Mouse (Mus musculus) spleen, postnatal 4 days (tissue): ENCODE results near the gene Adamts10.
A peak's percentile ranks its signal among the peaks of the same experiment; 100 is the strongest.

ENCODE experiments used
- DNase-seq, 2 experiments: peaks; one replicate each; pipeline ENCODE4 v3.0.0; 2022; ENCODE audit warnings: low spot score in 2 of 2

The Adamts10 gene

GRCm38 (mm10) chr17:33523918-33524755 lies at the start of gene Adamts10:
Gene Adamts10, plus strand, starts transcription at chr17:33524204.
- DNase-seq, result peak; percentile 63 to 81

GRCm38 (mm10) chr17:33484020-33484419 lies 40.0 kb upstream of the Adamts10 start:
- DNase-seq, result no peak

GRCm38 (mm10) chr17:33487211-33487610 lies 36.8 kb upstream of the Adamts10 start:
- no peak for DNase-seq

- no peak for DNase-seq
Measured at GRCm38 (mm10) chr17:33487652-33488051, 36.4 kb upstream of the Adamts10 start.

- no peak for DNase-seq
Measured at GRCm38 (mm10) chr17:33491371-33491770, 32.6 kb upstream of the Adamts10 start.

GRCm38 (mm10) chr17:33493065-33493464 lies 30.9 kb upstream of the Adamts10 start:
- DNase-seq, result peak; percentile 37 to 74

- DNase-seq, result no peak
Measured at GRCm38 (mm10) chr17:33494586-33494985, 29.4 kb upstream of the Adamts10 start.

GRCm38 (mm10) chr17:33498918-33499317 lies 25.1 kb upstream of the Adamts10 start:
- no peak for DNase-seq

GRCm38 (mm10) chr17:33508386-33508785 lies 15.6 kb upstream of the Adamts10 start:
- no peak for DNase-seq

- DNase-seq, result no peak
Measured at GRCm38 (mm10) chr17:33510172-33510571, 13.8 kb upstream of the Adamts10 start.

- DNase-seq, result no peak
Measured at GRCm38 (mm10) chr17:33512441-33513415, 11.3 kb upstream of the Adamts10 start.

GRCm38 (mm10) chr17:33513874-33514273 lies 10.1 kb upstream of the Adamts10 start:
- no peak for DNase-seq

- DNase-seq, result no peak
Measured at GRCm38 (mm10) chr17:33520366-33520765, 3.6 kb upstream of the Adamts10 start.

- DNase-seq, result no peak
Measured at GRCm38 (mm10) chr17:33523431-33523917, 530 bp upstream of the Adamts10 start.

- DNase-seq, result no peak
Measured at GRCm38 (mm10) chr17:33524806-33525373, 886 bp downstream of the Adamts10 start.

- no peak for DNase-seq
Measured at GRCm38 (mm10) chr17:33526506-33526905, 2.5 kb downstream of the Adamts10 start.

- no peak for DNase-seq
Measured at GRCm38 (mm10) chr17:33539106-33539675, 15.2 kb downstream of the Adamts10 start.

- no peak for DNase-seq
Measured at GRCm38 (mm10) chr17:33539878-33540277, 15.9 kb downstream of the Adamts10 start.

- no peak for DNase-seq
Measured at GRCm38 (mm10) chr17:33549212-33549611, 25.2 kb downstream of the Adamts10 start.

GRCm38 (mm10) chr17:33550388-33550787 lies 26.4 kb downstream of the Adamts10 start:
- no peak for DNase-seq

GRCm38 (mm10) chr17:33552113-33552512 lies 28.1 kb downstream of the Adamts10 start:
- no peak for DNase-seq
